Mouse (Mus musculus): Measurements from ENCODE around the gene Foxa1.

Gene Foxa1

GRCm38 (mm10) chr12:57546415-57547201 is at the start of gene Foxa1:
TSS of gene Foxa1 (minus strand) at chr12:57546916.
- no peak for DNase-seq (ENCODE audit: low read depth, low spot score)

GRCm38 (mm10) chr12:57575931-57576628 is 29.4 kb upstream of the Foxa1 start:
- no peak for DNase-seq (ENCODE audit: low read depth, low spot score)

DNA sequence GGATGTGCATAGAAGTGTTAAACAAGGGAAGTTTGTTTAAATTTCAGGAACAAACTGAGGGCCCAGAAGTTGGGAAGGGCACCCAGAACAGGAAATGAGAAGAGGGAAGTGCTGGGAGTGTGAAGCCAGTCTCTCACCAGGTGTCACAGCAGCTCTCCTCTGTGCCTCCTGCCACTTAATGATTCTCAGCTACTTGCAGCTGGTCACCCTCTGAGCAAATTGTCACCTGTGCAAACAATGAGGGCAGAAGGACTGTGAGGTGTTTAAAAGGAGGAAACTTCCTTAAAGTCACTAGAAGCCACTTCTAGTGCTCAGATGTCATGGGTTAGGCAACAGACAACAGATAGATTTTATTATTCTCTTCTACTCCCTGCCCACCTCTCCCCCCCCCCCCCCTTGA is 25.7 kb upstream of the Foxa1 start:
- DNase-seq (ENCODE audit: low read depth, low spot score): no peak

GRCm38 (mm10) chr12:57571773-57572172 is 25.1 kb upstream of the Foxa1 start:
- no peak for DNase-seq (ENCODE audit: low read depth, low spot score)

GRCm38 (mm10) chr12:57563909-57564308 is 17.2 kb upstream of the Foxa1 start, which contains the start of gene Ttc6:
TSS of gene Ttc6 (plus strand) at chr12:57564113.
- DNase-seq (ENCODE audit: low read depth, low spot score): no peak

DNA sequence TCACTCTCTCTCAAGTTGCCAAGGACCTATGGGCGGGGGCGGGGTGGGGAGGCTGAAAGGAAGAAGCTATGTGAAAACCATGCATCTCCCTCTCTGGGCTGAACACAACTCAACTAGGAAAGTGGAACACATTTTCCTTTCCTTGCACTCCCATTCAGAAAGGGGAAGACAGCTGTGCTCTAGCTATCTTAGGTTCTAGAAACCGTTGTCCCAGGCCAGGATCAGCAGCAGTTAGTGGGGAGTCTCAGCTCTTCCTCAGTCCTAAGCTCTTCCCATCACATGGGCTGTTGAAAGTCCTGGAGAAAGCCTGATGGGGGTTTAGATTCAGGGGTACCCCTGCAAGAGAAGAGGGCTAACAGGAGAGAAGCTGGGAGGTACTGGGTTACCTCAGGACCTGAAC is 7.4 kb upstream of the Foxa1 start:
- no peak for DNase-seq (ENCODE audit: low read depth, low spot score)

DNA sequence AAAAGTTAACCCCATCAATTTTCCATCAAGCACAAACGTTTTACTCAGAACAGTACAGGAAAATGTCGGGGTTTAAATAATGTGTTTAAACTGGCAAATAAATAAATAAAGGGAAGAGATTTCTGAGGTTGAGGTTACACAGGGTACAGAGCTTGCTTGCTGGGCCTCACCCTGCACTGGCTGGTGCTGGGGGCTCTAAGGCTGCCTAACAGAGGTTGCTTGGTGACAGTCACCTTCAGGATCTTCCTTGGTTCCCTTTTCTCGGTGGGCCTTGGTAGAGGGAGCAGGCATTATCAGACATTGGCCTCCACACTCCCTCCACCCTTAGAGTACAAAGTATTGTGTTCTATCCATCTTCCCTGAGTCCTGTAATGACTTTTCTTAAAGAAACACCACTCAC is 5.6 kb upstream of the Foxa1 start:
- DNase-seq (ENCODE audit: low read depth, low spot score): no peak

GRCm38 (mm10) chr12:57550881-57551280 is 4.2 kb upstream of the Foxa1 start:
- DNase-seq (ENCODE audit: low read depth, low spot score): no peak

DNA sequence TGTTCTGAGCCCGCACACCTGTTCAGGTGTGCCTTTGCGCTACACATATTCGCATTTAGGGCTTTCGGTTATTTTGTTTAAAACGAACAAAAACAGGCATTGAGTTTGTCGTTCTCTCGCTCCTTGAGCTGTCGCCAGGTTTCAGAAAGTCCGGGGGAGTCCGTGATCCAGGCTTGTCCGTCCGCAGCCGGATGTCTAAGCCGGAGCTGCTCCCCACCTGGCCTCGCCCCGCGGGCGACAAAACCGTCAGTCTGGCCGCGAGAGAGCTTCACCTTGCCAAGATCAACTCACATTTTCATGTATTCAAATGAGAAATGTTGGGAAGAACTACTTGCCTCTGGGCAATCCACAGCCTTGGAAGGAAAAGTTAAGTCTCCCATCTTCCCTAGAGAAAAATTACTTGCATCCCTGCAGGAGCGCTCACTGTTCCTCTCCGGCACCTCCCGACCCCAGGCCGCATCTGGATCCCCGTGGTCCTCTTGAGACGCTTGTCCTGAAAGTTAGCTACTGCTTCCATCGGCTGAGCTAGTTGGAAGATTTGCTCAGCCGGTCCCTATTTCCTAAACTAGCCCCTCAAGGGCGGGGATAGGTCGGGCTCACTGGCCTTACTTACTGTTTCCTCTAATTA is 3.6 kb upstream of the Foxa1 start:
- no peak for DNase-seq (ENCODE audit: low read depth, low spot score)

DNA sequence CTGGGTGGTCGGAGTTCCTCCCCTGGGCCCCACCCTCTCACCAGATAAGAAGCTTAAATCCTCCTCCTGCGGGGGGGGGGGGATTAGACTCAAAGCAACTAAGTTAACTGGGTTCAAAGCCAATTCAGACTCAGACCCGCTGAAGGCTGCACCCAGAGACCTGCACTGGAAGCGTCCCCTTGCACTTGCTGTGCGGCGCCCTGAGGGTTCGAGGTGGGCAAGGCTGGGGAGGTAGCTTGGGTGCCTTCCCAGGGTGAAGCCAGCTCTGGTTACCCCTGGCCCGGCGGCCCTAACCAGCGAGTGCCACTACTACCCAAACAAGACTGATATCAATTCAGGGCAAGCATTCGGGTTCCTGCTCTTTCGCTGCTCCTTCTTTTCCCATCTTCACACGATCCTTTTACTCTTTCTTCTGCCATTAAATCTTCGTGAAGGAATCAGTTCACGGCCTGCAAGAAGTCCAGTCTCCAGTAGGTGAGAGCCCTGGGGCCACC is 3.0 kb upstream of the Foxa1 start:
- no peak for DNase-seq (ENCODE audit: low read depth, low spot score)

DNA sequence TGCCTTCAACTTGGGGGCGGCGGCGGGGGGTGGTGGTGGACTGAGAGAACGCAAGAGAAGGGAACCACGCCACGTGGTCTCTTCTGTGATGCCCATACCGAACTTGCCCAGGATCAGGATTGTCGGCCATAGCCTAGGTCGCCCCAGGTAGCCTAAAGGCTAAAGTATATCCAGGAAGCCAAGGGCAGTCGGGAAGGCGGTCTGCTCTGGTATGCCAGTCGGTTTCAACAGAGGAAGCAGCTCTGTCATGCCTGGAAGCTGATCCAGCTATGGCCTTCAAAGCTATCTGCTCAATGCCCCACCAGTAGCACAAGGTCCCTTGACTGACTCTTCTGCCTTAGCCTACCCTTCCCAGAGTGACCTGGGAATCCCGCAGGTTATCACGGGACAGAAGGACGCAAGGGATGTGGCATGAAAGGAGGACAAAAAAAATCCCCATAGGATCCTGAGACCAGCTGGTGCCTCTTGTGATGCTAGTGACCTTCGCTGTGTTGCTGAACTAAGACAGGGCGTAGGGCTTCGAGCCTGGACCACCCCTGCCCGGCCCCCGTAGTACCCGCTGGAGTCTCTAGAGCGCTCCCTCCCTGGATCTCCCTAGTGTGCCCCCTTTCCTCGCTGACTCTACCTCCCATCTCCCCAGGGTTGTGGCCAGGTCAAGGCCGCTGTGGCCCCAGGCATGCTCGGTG is 2.4 kb upstream of the Foxa1 start:
- no peak for DNase-seq (ENCODE audit: low read depth, low spot score)

DNA sequence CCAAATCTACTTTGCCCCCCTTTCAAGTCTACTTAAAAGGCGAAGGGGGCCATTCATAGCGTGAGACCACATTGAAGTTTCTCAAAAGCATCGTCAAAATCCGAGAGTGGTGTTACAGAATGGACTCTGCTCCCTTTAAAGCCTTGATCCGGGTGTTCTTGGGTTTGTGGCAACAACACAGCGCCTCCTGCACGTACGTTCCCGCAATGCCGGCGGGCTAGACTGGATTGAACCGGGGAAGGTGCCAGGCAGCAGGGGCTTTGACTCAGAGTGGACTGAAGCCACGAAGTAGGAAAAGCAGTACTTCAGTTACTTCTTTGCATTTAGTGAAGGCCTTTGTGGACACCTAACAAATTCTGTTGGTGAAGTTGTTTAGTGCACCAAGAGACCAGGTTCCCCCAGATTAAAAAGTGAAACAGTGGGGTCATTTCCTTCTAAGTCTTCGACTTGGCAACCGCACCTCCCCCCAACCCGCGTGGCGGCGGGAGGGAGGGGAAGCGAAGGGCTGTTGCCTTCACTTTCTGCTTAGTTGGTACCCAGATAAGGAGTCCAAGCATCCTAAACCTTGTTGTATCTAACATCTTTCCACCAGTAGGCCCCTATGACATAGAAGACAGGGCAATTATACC is 1.8 kb upstream of the Foxa1 start:
- DNase-seq (ENCODE audit: low read depth, low spot score): no peak

GRCm38 (mm10) chr12:57547890-57548289 is 1.2 kb upstream of the Foxa1 start:
- DNase-seq (ENCODE audit: low read depth, low spot score): no peak

GRCm38 (mm10) chr12:57545371-57546241 is 1.1 kb downstream of the Foxa1 start:
- DNase-seq (ENCODE audit: low read depth, low spot score): no peak

DNA sequence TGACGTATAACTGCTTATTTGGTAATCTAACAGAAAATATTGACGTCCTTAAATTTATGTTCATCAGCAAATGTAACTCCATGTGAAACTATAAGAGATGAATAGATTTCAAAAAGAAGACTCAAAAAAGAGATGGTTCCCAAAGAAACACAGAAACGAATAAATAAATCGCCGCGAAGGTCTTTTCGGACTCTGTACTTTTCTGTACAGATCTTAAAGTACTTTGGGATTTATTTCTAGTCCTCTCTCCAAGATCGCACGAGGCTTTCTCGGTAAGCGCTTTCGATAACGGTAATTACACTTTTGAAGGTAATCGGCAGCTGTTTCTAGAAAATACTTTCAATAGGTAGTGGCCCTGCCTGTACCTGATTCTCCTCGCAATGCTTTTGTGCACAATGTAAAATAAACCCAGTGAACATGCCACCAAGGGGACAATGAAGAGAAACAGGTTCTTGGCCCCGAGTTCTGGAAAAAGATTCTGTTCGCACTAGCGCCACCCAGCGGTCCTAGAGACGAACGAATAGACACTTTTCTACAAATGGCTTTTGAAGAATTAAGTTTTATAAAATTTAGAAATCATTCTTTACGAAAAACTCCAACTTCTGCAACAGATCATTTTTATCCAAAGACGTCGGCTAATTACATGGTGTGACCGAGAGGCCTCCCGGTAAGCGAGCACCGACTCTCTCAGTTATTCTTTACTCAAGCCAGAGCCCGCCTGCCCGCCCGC is 1.9 kb downstream of the Foxa1 start:
- no peak for DNase-seq (ENCODE audit: low read depth, low spot score)

- DNase-seq (ENCODE audit: low read depth, low spot score): no peak
These were observed 3.1 kb downstream of the Foxa1 start for GRCm38 (mm10) chr12:57543627-57543991.

- DNase-seq (ENCODE audit: low read depth, low spot score): no peak
These were observed 3.7 kb downstream of the Foxa1 start for GRCm38 (mm10) chr12:57542746-57543626.

DNA sequence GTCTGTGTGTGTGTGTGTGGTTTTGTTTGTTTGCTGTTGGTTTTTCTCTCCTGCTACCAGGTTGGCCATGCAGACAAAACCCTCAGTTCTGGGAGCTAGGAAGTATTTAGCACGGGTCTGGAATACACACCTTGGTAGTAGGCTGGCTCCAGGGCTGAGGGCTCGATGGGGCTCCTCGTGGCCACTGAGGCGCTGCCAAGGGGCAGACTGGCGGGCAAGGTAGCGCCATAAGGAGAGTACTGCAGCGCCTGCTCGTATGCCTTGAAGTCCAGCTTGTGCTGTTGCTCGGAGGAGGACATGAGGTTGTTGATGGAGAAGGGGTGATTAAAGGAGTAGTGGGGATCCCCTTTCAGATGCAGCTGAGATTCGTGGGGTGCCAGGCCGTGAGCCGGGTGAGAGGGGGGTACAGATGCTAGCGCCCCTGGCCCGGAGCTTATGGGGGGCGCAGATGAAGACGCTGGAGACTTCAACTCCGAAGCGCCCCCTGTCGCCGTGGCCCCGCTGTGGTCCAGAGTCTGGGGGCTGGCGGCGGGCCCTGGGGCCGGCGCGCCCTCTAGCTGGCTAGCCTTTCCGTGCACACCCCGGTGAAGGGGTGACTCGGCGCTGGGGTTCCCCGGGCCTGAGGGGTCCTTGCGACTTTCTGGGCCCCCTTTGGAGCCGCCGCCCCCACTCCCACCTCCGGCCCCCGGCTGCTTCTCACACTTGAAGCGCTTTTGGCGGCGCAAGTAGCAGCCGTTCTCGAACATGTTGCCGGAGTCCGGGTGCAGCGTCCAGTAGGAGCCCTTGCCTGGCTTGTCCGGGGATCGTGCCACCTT is 4.6 kb downstream of the Foxa1 start:
- DNase-seq (ENCODE audit: low read depth, low spot score): no peak
